Comparison of ENCODE assay signal across 8 mouse cellular contexts in the genomic region with DNA sequence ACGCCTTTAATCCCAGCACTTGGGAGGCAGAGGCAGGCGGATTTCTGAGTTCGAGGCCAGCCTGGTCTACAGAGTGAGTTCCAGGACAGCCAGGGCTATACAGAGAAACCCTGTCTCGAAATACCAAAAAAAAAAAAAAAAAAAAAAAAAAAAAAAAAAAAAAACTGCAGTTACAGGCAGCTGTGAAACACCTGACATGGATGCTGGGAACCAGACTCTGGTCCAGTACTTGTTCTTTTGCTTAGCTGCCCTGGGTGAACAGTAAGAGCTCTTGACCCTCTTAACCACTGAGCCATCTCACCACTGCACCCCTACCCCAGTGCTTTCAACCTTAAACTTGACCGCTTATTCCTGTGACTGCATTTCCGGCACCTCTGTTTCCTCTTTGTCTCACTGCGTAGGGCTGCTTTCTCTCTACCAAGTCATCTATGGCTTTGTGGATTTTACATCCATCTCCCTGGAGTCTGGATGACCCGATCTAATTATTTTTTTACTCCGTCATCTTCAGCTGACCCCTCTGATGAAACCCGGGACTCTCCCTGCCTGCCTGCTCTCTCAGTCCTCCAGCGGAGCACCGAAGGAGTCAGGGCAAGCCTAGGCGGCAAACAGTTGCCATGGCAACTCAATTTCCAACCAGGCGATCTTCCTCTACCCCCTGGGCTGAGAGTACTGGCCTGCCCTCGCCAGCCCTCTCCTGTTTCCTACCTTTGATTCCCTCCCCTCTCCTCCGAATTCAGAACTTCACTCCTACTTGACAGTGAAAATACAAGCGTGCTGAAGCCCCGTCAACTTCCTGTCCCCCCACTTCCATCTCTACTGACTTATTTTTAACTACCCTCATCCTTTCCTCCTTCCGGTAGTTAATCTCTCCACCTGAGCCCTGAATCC. TPM values are rescaled to one million over a fixed set of nuclear protein-coding genes. Genes with fewer than 3 reads are reported as not detected.
DNase-seq lines count a peak whose midpoint lies in the region; ATAC-seq and TF ChIP-seq lines count a peak whose summit lies in the region.

No protein-coding gene starts in this region.

- no peak for TF ChIP-seq POLR2A in bone marrow macrophage, adult 2 months (IDR thresholded peaks at IDR 0.05; ENCODE audit: borderline replicate concordance, low read depth, low read length)

- no peaks in the 10 kb centered on the region for H3K27me3 ChIP-seq in lung, embryonic 15.5 days
- H3K27me3 ChIP-seq in forebrain, embryonic 13.5 days, result no peaks in the 10 kb centered on the region
- H3K27me3 ChIP-seq in kidney, embryonic 14.5 days (ENCODE audit: control insufficient read depth, insufficient read depth, low read length), result no peaks in the 10 kb centered on the region; the same call in 1 of the 2 replicates
- peaks cover 13% of the 10 kb centered on the region for H3K27me3 ChIP-seq in midbrain, embryonic 12.5 days

- no peak overlapping the region for H3K27ac ChIP-seq in lung, embryonic 15.5 days
- H3K27ac ChIP-seq in bone marrow macrophage, adult 2 months (ENCODE audit: insufficient read depth, low read depth, low read length), result peak overlapping the region; percentile 11
- peak overlapping the region; percentile 35; the same call in 1 of the 2 replicates for H3K27ac ChIP-seq in forebrain, embryonic 13.5 days
- peak overlapping the region; percentile 47; the same call in 1 of the 2 replicates for H3K27ac ChIP-seq in kidney, embryonic 14.5 days (ENCODE audit: low read depth, low read length)
- H3K27ac ChIP-seq in midbrain, embryonic 12.5 days (replicated peaks), result peak overlapping the region; percentile 70

- no peak for TF ChIP-seq CTCF in bone marrow macrophage, adult 2 months (IDR thresholded peaks at IDR 0.05; ENCODE audit: low read depth, low read length)

- 15% methylated on average over 18 of the region's 19 CpGs for WGBS in lung, embryonic 15.5 days
- 24% methylated on average over 19 of the region's 19 CpGs for WGBS in forebrain, embryonic 13.5 days
- 19% methylated on average over 18 of the region's 19 CpGs for WGBS in kidney, embryonic 14.5 days
- 22% methylated on average over 19 of the region's 19 CpGs for WGBS in midbrain, embryonic 12.5 days

- H3K9me3 ChIP-seq in lung, embryonic 15.5 days, result no peaks in the 10 kb centered on the region
- no peaks in the 10 kb centered on the region for H3K9me3 ChIP-seq in forebrain, embryonic 13.5 days (replicated peaks)
- H3K9me3 ChIP-seq in kidney, embryonic 14.5 days (ENCODE audit: control insufficient read depth, low read length), result no peaks in the 10 kb centered on the region
- H3K9me3 ChIP-seq in midbrain, embryonic 12.5 days, result no peaks in the 10 kb centered on the region

- peaks cover 20% of the 10 kb centered on the region for H3K4me1 ChIP-seq in lung, embryonic 15.5 days
- H3K4me1 ChIP-seq in bone marrow macrophage, adult 2 months (ENCODE audit: control insufficient read depth, insufficient read depth, low read length), result peaks cover 6% of the 10 kb centered on the region; the same call in 1 of the 2 replicates
- peaks cover 42% of the 10 kb centered on the region for H3K4me1 ChIP-seq in forebrain, embryonic 13.5 days
- peaks cover 16% of the 10 kb centered on the region for H3K4me1 ChIP-seq in kidney, embryonic 14.5 days (ENCODE audit: control insufficient read depth, insufficient read depth, low read length)
- H3K4me1 ChIP-seq in midbrain, embryonic 12.5 days, result peaks cover 19% of the 10 kb centered on the region

- H3K9ac ChIP-seq in lung, embryonic 15.5 days, result no peak overlapping the region
- peak overlapping the region; percentile 57; the same call in 1 of the 2 replicates for H3K9ac ChIP-seq in forebrain, embryonic 13.5 days
- H3K9ac ChIP-seq in kidney, embryonic 14.5 days (ENCODE audit: low read depth, low read length), result peak overlapping the region; percentile 40; the same call in 1 of the 2 replicates
- peak overlapping the region; percentile 41; the same call in 1 of the 2 replicates for H3K9ac ChIP-seq in midbrain, embryonic 12.5 days (replicated peaks)

- H3K4me3 ChIP-seq in lung, embryonic 15.5 days, result peak overlapping the region; percentile 31
- peak overlapping the region; percentile 51 for H3K4me3 ChIP-seq in bone marrow macrophage, adult 2 months (ENCODE audit: insufficient read depth, low read length)
- H3K4me3 ChIP-seq in forebrain, embryonic 13.5 days, result peak overlapping the region; percentile 26
- peak overlapping the region; percentile 19 for H3K4me3 ChIP-seq in kidney, embryonic 14.5 days (ENCODE audit: low read length)
- H3K4me3 ChIP-seq in midbrain, embryonic 12.5 days, result peak overlapping the region; percentile 25

- DNase-seq in lung, postnatal 10 days, result no peak
- peak; percentile 30 to 61 for DNase-seq in thymus, adult 18-20 months
- no peak for DNase-seq in urinary bladder, postnatal 10 days (ENCODE audit: low spot score)

- peak overlapping the region; percentile 57 for H3K4me2 ChIP-seq in lung, embryonic 15.5 days
- H3K4me2 ChIP-seq in forebrain, embryonic 13.5 days, result peak overlapping the region; percentile 56
- H3K4me2 ChIP-seq in kidney, embryonic 14.5 days (replicated peaks; ENCODE audit: low read depth, low read length), result peak overlapping the region; percentile 48
- peak overlapping the region; percentile 53 for H3K4me2 ChIP-seq in midbrain, embryonic 12.5 days (replicated peaks)

- no peaks in the 10 kb centered on the region for H3K36me3 ChIP-seq in lung, embryonic 15.5 days
- H3K36me3 ChIP-seq in forebrain, embryonic 13.5 days (ENCODE audit: poor library complexity, severe bottlenecking), result no peaks in the 10 kb centered on the region
- no peaks in the 10 kb centered on the region for H3K36me3 ChIP-seq in kidney, embryonic 14.5 days (ENCODE audit: control insufficient read depth, insufficient read depth, low read length)
- H3K36me3 ChIP-seq in midbrain, embryonic 12.5 days, result no peaks in the 10 kb centered on the region

- ATAC-seq in lung, embryonic 15.5 days (ENCODE audit: borderline replicate concordance, extremely low read depth, low FRiP score, low TSS enrichment), result peak; percentile 40; the same call in 1 of the 2 replicates
- ATAC-seq in forebrain, embryonic 13.5 days, result no peak
- peak; percentile 43 for ATAC-seq in kidney, embryonic 14.5 days (ENCODE audit: low FRiP score, low TSS enrichment)
- ATAC-seq in midbrain, embryonic 12.5 days (ENCODE audit: low FRiP score, low read depth), result peak; percentile 76

RNA-seq across cellular contexts. Expression of gene Tubg2, which starts 12.1 kb away (rescaled TPM):
- polyA plus RNA-seq in lung, embryonic 15.5 days (2015; fragmentation: Nextera tagmentation; extraction: Ambion mirVana), result 3.5 and 3.6 TPM in 2 replicates
- not detected in 2 replicates for polyA plus RNA-seq in bone marrow macrophage, adult 2 months (2012; ENCODE audit: insufficient read depth, insufficient read length, missing spikeins)
- polyA plus RNA-seq in forebrain, embryonic 13.5 days (2015; fragmentation: Nextera tagmentation; extraction: Ambion mirVana), result 14.6 and 16.4 TPM in 2 replicates
- polyA plus RNA-seq in kidney, embryonic 14.5 days (2014; fragmentation: Nextera tagmentation; extraction: Ambion mirVana), result 3.7 and 4.5 TPM in 2 replicates
- 9.0 and 10.3 TPM in 2 replicates for polyA plus RNA-seq in midbrain, embryonic 12.5 days (2016; fragmentation: Nextera tagmentation; extraction: Ambion mirVana)

RNA-seq across cellular contexts. Expression of gene Tubg1, which starts 23.8 kb away (rescaled TPM):
- 89.6 and 90.6 TPM in 2 replicates for polyA plus RNA-seq in lung, embryonic 15.5 days (2015; fragmentation: Nextera tagmentation; extraction: Ambion mirVana)
- polyA plus RNA-seq in bone marrow macrophage, adult 2 months (2012; ENCODE audit: insufficient read depth, insufficient read length, missing spikeins), result 13.3 and 18.6 TPM in 2 replicates
- 108 and 112 TPM in 2 replicates for polyA plus RNA-seq in forebrain, embryonic 13.5 days (2015; fragmentation: Nextera tagmentation; extraction: Ambion mirVana)
- 81.9 and 95.4 TPM in 2 replicates for polyA plus RNA-seq in kidney, embryonic 14.5 days (2014; fragmentation: Nextera tagmentation; extraction: Ambion mirVana)
- polyA plus RNA-seq in midbrain, embryonic 12.5 days (2016; fragmentation: Nextera tagmentation; extraction: Ambion mirVana), result 96.3 and 97.4 TPM in 2 replicates

RNA-seq across cellular contexts. Expression of gene Retreg3, which starts 23.9 kb away (rescaled TPM):
- polyA plus RNA-seq in lung, embryonic 15.5 days (2015; fragmentation: Nextera tagmentation; extraction: Ambion mirVana), result 21.8 and 22.1 TPM in 2 replicates
- 52.2 and 62.4 TPM in 2 replicates for polyA plus RNA-seq in bone marrow macrophage, adult 2 months (2012; ENCODE audit: insufficient read depth, insufficient read length, missing spikeins)
- polyA plus RNA-seq in forebrain, embryonic 13.5 days (2015; fragmentation: Nextera tagmentation; extraction: Ambion mirVana), result 18.6 and 20.8 TPM in 2 replicates
- 10.5 and 14.0 TPM in 2 replicates for polyA plus RNA-seq in kidney, embryonic 14.5 days (2014; fragmentation: Nextera tagmentation; extraction: Ambion mirVana)
- 21.8 and 23.1 TPM in 2 replicates for polyA plus RNA-seq in midbrain, embryonic 12.5 days (2016; fragmentation: Nextera tagmentation; extraction: Ambion mirVana)

RNA-seq across cellular contexts. Expression of gene Cntnap1, which starts 26.7 kb away (rescaled TPM):
- polyA plus RNA-seq in lung, embryonic 15.5 days (2015; fragmentation: Nextera tagmentation; extraction: Ambion mirVana), result 1.1 and 1.4 TPM in 2 replicates
- 2.5 and 3.2 TPM in 2 replicates for polyA plus RNA-seq in bone marrow macrophage, adult 2 months (2012; ENCODE audit: insufficient read depth, insufficient read length, missing spikeins)
- polyA plus RNA-seq in forebrain, embryonic 13.5 days (2015; fragmentation: Nextera tagmentation; extraction: Ambion mirVana), result 0.36 and 0.42 TPM in 2 replicates
- 1.7 and 2.1 TPM in 2 replicates for polyA plus RNA-seq in kidney, embryonic 14.5 days (2014; fragmentation: Nextera tagmentation; extraction: Ambion mirVana)
- 0.74 and 0.94 TPM in 2 replicates for polyA plus RNA-seq in midbrain, embryonic 12.5 days (2016; fragmentation: Nextera tagmentation; extraction: Ambion mirVana)

RNA-seq across cellular contexts. Expression of gene Plekhh3, which starts 27.6 kb away (rescaled TPM):
- 19.8 and 19.9 TPM in 2 replicates for polyA plus RNA-seq in lung, embryonic 15.5 days (2015; fragmentation: Nextera tagmentation; extraction: Ambion mirVana)
- 4.3 and 6.4 TPM in 2 replicates for polyA plus RNA-seq in bone marrow macrophage, adult 2 months (2012; ENCODE audit: insufficient read depth, insufficient read length, missing spikeins)
- 4.5 and 6.4 TPM in 2 replicates for polyA plus RNA-seq in forebrain, embryonic 13.5 days (2015; fragmentation: Nextera tagmentation; extraction: Ambion mirVana)
- 17.0 and 17.9 TPM in 2 replicates for polyA plus RNA-seq in kidney, embryonic 14.5 days (2014; fragmentation: Nextera tagmentation; extraction: Ambion mirVana)
- 12.3 and 12.6 TPM in 2 replicates for polyA plus RNA-seq in midbrain, embryonic 12.5 days (2016; fragmentation: Nextera tagmentation; extraction: Ambion mirVana)

Comparison
In these comparisons a context has a peak if more than half of its experiments do, and no peak if none do; other contexts are left out.
1. DNase-seq: peak in thymus, adult 18-20 months (2 of 2); none in lung, postnatal 10 days (single experiment) and urinary bladder, postnatal 10 days (single experiment).
2. Peak in every context shown above with its lines, with median percentiles within 50 percentile points of each other: H3K4me2 ChIP-seq and H3K4me3 ChIP-seq.